Mouse (Mus musculus): ENCODE measurements around the gene Nrxn2. TPM values are rescaled to one million over a fixed set of nuclear protein-coding genes. Genes with fewer than 3 reads are reported as not detected.

Gene Nrxn2
- polyA plus RNA-seq, 1 experiment from 2014 or later: 66.5 TPM

GRCm38 (mm10) chr19:6377327-6378040, 41.0 kb upstream of the Nrxn2 start:
- Histone ChIP-seq H3K27me3 (ENCODE audit: control insufficient read depth, insufficient read depth, low read length) (no peaks in the 10 kb centered on the region), H3K27ac (ENCODE audit: low read depth, low read length) (0 out of 2 replicates have a peak overlapping the region, but pooled peaks have one; percentile 18), H3K36me3 (ENCODE audit: control insufficient read depth, insufficient read depth, low read length) (peaks cover 52% of the 10 kb centered on the region), H3K9ac (replicated peaks; ENCODE audit: low read depth, low read length) (no peak overlapping the region), H3K9me3 (ENCODE audit: control insufficient read depth, low read length) (no peaks in the 10 kb centered on the region), H3K4me1 (ENCODE audit: control insufficient read depth, insufficient read depth, low read length) (no peaks in the 10 kb centered on the region), H3K4me3 (ENCODE audit: low read depth, low read length) (no peak overlapping the region), H3K4me2 (ENCODE audit: low read depth, low read length) (no peak overlapping the region)
- 32% methylated on average over 11 of the region's 11 CpGs for WGBS
- peak; percentile 42; the same call in 1 of the 2 replicates for ATAC-seq (ENCODE audit: low read depth)

GRCm38 (mm10) chr19:6380411-6381166, 37.9 kb upstream of the Nrxn2 start:
- Histone ChIP-seq H3K9me3 (ENCODE audit: control insufficient read depth, low read length) (no peaks in the 10 kb centered on the region), H3K27me3 (ENCODE audit: control insufficient read depth, insufficient read depth, low read length) (no peaks in the 10 kb centered on the region), H3K36me3 (ENCODE audit: control insufficient read depth, insufficient read depth, low read length) (peaks cover 22% of the 10 kb centered on the region), H3K9ac (replicated peaks; ENCODE audit: low read depth, low read length) (no peak overlapping the region), H3K4me1 (ENCODE audit: control insufficient read depth, insufficient read depth, low read length) (0 out of 2 replicates have a peak, but pooled peaks cover 3% of the 10 kb centered on the region), H3K27ac (ENCODE audit: low read depth, low read length) (no peak overlapping the region; the same call in 1 of the 2 replicates), H3K4me2 (ENCODE audit: low read depth, low read length) (no peak overlapping the region), H3K4me3 (ENCODE audit: low read depth, low read length) (no peak overlapping the region)
- 93% methylated on average over 9 of the region's 9 CpGs for WGBS
- ATAC-seq (ENCODE audit: low read depth): no peak

GRCm38 (mm10) chr19:6381238-6381637, 37.3 kb upstream of the Nrxn2 start:
- no peak for ATAC-seq (ENCODE audit: low read depth)
- Histone ChIP-seq H3K4me3 (ENCODE audit: low read depth, low read length) (no peak overlapping the region), H3K9me3 (ENCODE audit: control insufficient read depth, low read length) (no peaks in the 10 kb centered on the region), H3K9ac (replicated peaks; ENCODE audit: low read depth, low read length) (no peak overlapping the region), H3K27me3 (ENCODE audit: control insufficient read depth, insufficient read depth, low read length) (no peaks in the 10 kb centered on the region), H3K27ac (ENCODE audit: low read depth, low read length) (no peak overlapping the region), H3K36me3 (ENCODE audit: control insufficient read depth, insufficient read depth, low read length) (peaks cover 15% of the 10 kb centered on the region), H3K4me2 (ENCODE audit: low read depth, low read length) (no peak overlapping the region), H3K4me1 (ENCODE audit: control insufficient read depth, insufficient read depth, low read length) (0 out of 2 replicates have a peak, but pooled peaks cover 3% of the 10 kb centered on the region)
- WGBS: 95% methylated on average over 5 of the region's 5 CpGs

- no peak overlapping the region for H3K27ac ChIP-seq (ENCODE audit: low read depth, low read length)
- 0 out of 2 replicates have a peak, but pooled peaks cover 3% of the 10 kb centered on the region for H3K4me1 ChIP-seq (ENCODE audit: control insufficient read depth, insufficient read depth, low read length)
- no peak overlapping the region for H3K4me2 ChIP-seq (ENCODE audit: low read depth, low read length)
- H3K9me3 ChIP-seq (ENCODE audit: control insufficient read depth, low read length): no peaks in the 10 kb centered on the region
- no peak overlapping the region for H3K4me3 ChIP-seq (ENCODE audit: low read depth, low read length)
- H3K9ac ChIP-seq (replicated peaks; ENCODE audit: low read depth, low read length): 0 out of 2 replicates have a peak overlapping the region, but pooled peaks have one; percentile 11
- 79% methylated on average over 4 of the region's 4 CpGs for WGBS
- no peak for ATAC-seq (ENCODE audit: low read depth)
- no peaks in the 10 kb centered on the region for H3K27me3 ChIP-seq (ENCODE audit: control insufficient read depth, insufficient read depth, low read length)
- peaks cover 4% of the 10 kb centered on the region; the same call in 1 of the 2 replicates for H3K36me3 ChIP-seq (ENCODE audit: control insufficient read depth, insufficient read depth, low read length)
Observed at GRCm38 (mm10) chr19:6382323-6382924, 36.1 kb upstream of the Nrxn2 start.

- H3K9ac ChIP-seq (replicated peaks; ENCODE audit: low read depth, low read length): no peak overlapping the region
- no peaks in the 10 kb centered on the region for H3K36me3 ChIP-seq (ENCODE audit: control insufficient read depth, insufficient read depth, low read length)
- 0 out of 2 replicates have a peak, but pooled peaks cover 3% of the 10 kb centered on the region for H3K4me1 ChIP-seq (ENCODE audit: control insufficient read depth, insufficient read depth, low read length)
- H3K27me3 ChIP-seq (ENCODE audit: control insufficient read depth, insufficient read depth, low read length): no peaks in the 10 kb centered on the region
- H3K4me2 ChIP-seq (ENCODE audit: low read depth, low read length): no peak overlapping the region
- no peak overlapping the region for H3K4me3 ChIP-seq (ENCODE audit: low read depth, low read length)
- H3K27ac ChIP-seq (ENCODE audit: low read depth, low read length): no peak overlapping the region
- WGBS: 48% methylated on average over 5 of the region's 5 CpGs
- ATAC-seq (ENCODE audit: low read depth): no peak
- no peaks in the 10 kb centered on the region for H3K9me3 ChIP-seq (ENCODE audit: control insufficient read depth, low read length)
Observed at GRCm38 (mm10) chr19:6383470-6383869, 35.1 kb upstream of the Nrxn2 start.

GRCm38 (mm10) chr19:6384128-6384527, 34.4 kb upstream of the Nrxn2 start, which contains the start of gene Pygm:
TSS of gene Pygm (plus strand) at chr19:6384399.
- no peak within 1 kb of the TSS for H3K4me3 ChIP-seq (ENCODE audit: low read depth, low read length)
- no peak within 1 kb of the TSS for H3K27ac ChIP-seq (ENCODE audit: low read depth, low read length)
- no peak within 1 kb of the TSS for H3K9ac ChIP-seq (replicated peaks; ENCODE audit: low read depth, low read length)
- no peaks in the 10 kb centered on the region for H3K27me3 ChIP-seq (ENCODE audit: control insufficient read depth, insufficient read depth, low read length)
- no peaks in the 10 kb centered on the region for H3K9me3 ChIP-seq (ENCODE audit: control insufficient read depth, low read length)
- H3K4me1 ChIP-seq (ENCODE audit: control insufficient read depth, insufficient read depth, low read length): 0 out of 2 replicates have a peak, but pooled peaks cover 3% of the 10 kb centered on the region
- ATAC-seq (ENCODE audit: low read depth): no peak
- 17% methylated on average over 7 of the region's 7 CpGs for WGBS
- no peak within 1 kb of the TSS for H3K4me2 ChIP-seq (ENCODE audit: low read depth, low read length)
- H3K36me3 ChIP-seq (ENCODE audit: control insufficient read depth, insufficient read depth, low read length): no peaks in the 10 kb centered on the region

GRCm38 (mm10) chr19:6384954-6385353, 33.6 kb upstream of the Nrxn2 start:
- no peak for ATAC-seq (ENCODE audit: low read depth)
- Histone ChIP-seq H3K36me3 (ENCODE audit: control insufficient read depth, insufficient read depth, low read length) (no peaks in the 10 kb centered on the region), H3K27me3 (ENCODE audit: control insufficient read depth, insufficient read depth, low read length) (no peaks in the 10 kb centered on the region), H3K9me3 (ENCODE audit: control insufficient read depth, low read length) (no peaks in the 10 kb centered on the region), H3K4me3 (ENCODE audit: low read depth, low read length) (no peak overlapping the region), H3K4me2 (ENCODE audit: low read depth, low read length) (no peak overlapping the region), H3K4me1 (ENCODE audit: control insufficient read depth, insufficient read depth, low read length) (0 out of 2 replicates have a peak, but pooled peaks cover 3% of the 10 kb centered on the region), H3K9ac (replicated peaks; ENCODE audit: low read depth, low read length) (no peak overlapping the region), H3K27ac (ENCODE audit: low read depth, low read length) (no peak overlapping the region)
- 88% methylated on average over 11 of the region's 11 CpGs for WGBS

GRCm38 (mm10) chr19:6385419-6385818, 33.1 kb upstream of the Nrxn2 start:
- Histone ChIP-seq H3K27ac (ENCODE audit: low read depth, low read length) (no peak overlapping the region), H3K9me3 (ENCODE audit: control insufficient read depth, low read length) (no peaks in the 10 kb centered on the region), H3K9ac (replicated peaks; ENCODE audit: low read depth, low read length) (no peak overlapping the region), H3K4me2 (ENCODE audit: low read depth, low read length) (no peak overlapping the region), H3K4me3 (ENCODE audit: low read depth, low read length) (no peak overlapping the region), H3K36me3 (ENCODE audit: control insufficient read depth, insufficient read depth, low read length) (no peaks in the 10 kb centered on the region), H3K27me3 (ENCODE audit: control insufficient read depth, insufficient read depth, low read length) (no peaks in the 10 kb centered on the region), H3K4me1 (ENCODE audit: control insufficient read depth, insufficient read depth, low read length) (0 out of 2 replicates have a peak, but pooled peaks cover 3% of the 10 kb centered on the region)
- ATAC-seq (ENCODE audit: low read depth): no peak
- WGBS: 85% methylated on average over 5 of the region's 5 CpGs
